Mouse (Mus musculus): Measurements from ENCODE around the gene Gm10283.

GRCm38 (mm10) chr8:60444989-60445388 lies 58.0 kb downstream of the Gm10283 start:
- TF ChIP-seq POLR2A (IDR thresholded peaks at IDR 0.05; ENCODE audit: insufficient read depth, low read depth, low read length) (no peak), CTCF (IDR thresholded peaks at IDR 0.05; ENCODE audit: insufficient read depth, low read depth, low read length) (no peak)

Data from olfactory bulb, adult 2 months (tissue).